Mouse (Mus musculus) lung, postnatal 4 days (tissue): ENCODE data around the gene Htr7.

Experiments used
- DNase-seq, 2 experiments: peaks; one replicate each; pipeline ENCODE4 v3.0.0; 2021

The Htr7 gene

DNA sequence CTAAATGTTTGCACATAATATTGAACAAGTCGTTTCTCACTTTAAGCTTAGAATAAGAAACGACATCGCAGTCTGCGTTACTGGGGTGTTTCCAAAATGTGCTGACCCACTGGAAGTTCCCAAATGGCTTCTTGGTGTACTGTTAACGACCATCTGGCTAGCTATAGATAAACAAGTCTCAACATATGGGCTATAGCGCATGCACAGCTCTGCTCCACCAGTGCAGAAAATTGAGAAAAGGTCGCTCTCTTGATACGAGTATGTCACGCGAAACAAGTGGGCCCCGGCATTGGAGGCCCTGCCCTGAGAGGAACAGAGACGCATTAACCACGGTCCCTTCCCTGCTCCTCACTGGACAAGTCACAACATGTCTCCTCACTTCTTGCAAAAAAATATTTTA lies 101.6 kb downstream of the Htr7 start:
- no peak for DNase-seq

DNA sequence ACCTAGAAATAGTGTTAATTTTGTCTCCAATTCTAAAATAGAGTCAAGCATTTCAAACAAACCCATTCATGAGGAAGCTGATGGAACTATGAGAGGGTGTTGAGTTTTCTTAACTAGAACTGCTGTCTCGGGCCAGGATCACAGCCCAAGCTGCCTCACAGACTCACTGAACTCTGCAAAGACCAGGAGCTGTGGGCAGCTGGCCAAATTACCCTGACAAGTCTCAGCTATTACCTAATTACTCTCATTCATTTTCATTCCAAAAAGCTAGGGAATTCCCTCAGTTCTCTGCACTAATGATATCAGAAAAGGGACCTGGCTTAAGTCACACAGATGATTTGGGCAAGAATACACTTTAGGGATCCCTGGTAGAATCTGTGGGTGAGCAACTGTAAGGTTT lies 107.4 kb downstream of the Htr7 start:
- peak; percentile 7 to 24 for DNase-seq

DNA sequence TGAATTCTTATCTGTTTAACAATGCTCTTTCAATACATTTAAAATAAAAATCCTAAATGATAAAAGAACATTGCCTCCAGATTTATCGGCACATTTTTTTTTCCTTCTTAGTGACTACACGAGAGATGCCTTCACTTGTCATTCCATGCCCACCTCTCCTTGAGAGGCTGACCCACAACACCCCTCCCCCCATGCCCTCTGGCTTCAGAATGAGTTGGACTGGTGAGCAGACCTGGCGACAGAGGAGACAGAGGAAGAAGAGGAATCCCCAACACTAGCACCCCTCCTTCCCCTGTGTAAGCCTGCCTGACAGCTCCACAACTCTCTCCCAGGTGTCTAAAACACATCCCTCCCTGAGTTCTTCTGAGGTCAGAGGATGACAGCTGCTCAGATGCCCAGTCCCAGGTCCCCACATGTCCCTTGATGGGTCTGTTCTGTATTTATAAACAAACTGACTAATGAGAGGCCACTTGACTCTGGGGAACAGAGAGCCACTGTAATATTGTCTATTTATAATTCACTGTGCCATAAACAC lies 132.3 kb downstream of the Htr7 start:
- DNase-seq: no peak

DNA sequence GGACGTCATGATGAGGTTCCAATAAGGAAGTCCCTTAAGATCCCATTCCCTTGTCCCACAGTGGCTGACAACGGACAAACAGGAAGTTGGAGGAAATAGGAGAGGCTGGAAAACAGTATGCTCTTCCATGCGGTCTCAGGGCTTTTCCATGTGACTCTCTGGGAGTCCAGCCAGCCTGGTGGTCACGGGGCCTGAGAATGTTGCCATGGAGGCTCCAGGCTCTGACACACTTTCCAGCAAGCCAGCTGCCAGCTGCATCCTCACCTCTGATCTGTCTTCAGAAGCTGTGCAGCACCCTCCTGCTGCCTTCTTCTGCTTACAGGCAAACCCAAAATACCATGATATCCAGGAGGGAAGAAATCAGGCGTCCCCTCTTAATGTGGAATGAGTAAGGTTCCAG lies 132.9 kb downstream of the Htr7 start:
- DNase-seq: peak; percentile 36 to 60
